Mouse (Mus musculus) embryonic fibroblast, embryonic 13.5 days (primary cell): ENCODE data around the gene Ppfia2.

Source experiments
- CTCF ChIP-seq: IDR thresholded peaks from 2 replicates; pipeline ENCODE4 v1.5.1; 2011; ENCODE audit warnings: mild to moderate bottlenecking, control low read depth, low read length, moderate library complexity, borderline replicate concordance; ENCODE audit not compliant: insufficient read depth
- POLR2A ChIP-seq: IDR thresholded peaks from 2 replicates; pipeline ENCODE4 v1.6.1; 2011; ENCODE audit warnings: low read depth, mild to moderate bottlenecking, control low read depth, low read length, moderate library complexity

GRCm38 (mm10) chr10:106681395-106681794, 211.3 kb downstream of the Ppfia2 start:
- TF ChIP-seq CTCF (no peak), POLR2A (no peak)
